Mouse (Mus musculus) kidney, embryonic 14.5 days (tissue): ENCODE results near the gene Cngb1. TPM values are rescaled to one million over a fixed set of nuclear protein-coding genes. Genes with fewer than 3 reads are reported as not detected.
"Not testable (repeated sequence)": the region's sequence is repeated elsewhere in the genome, so short reads cannot be mapped to it uniquely, and the experiment has no call there.

Experiments used
- ATAC-seq: fragments of 200-750 bp; cut with Nextera tagmentation; 2 replicates; pipeline ENCODE4 v1.8.0; 2017; ENCODE audit warnings: moderate number of reproducible peaks, mild to moderate bottlenecking, moderate TSS enrichment, moderate library complexity; ENCODE audit not compliant: low FRiP score, low TSS enrichment
- H3K27ac ChIP-seq: fragments of 300-500 bp; sonication (generic); 2 replicates; pipeline ENCODE4 v1.5.1; 2014; ENCODE audit warnings: low read depth, mild to moderate bottlenecking, low read length, moderate library complexity, mixed read lengths
- H3K27me3 ChIP-seq: fragments of 300-500 bp; sonication (generic); 2 replicates; pipeline ENCODE4 v1.6.1; 2014; ENCODE audit warnings: mild to moderate bottlenecking, low read length; ENCODE audit not compliant: control insufficient read depth, insufficient read depth
- H3K36me3 ChIP-seq: fragments of 300-500 bp; sonication (generic); 2 replicates; pipeline ENCODE4 v1.6.1; 2014; ENCODE audit warnings: low read length, mixed read lengths; ENCODE audit not compliant: control insufficient read depth, insufficient read depth
- H3K4me1 ChIP-seq: fragments of 300-500 bp; sonication (generic); 2 replicates; pipeline ENCODE4 v1.6.1; 2014; ENCODE audit warnings: low read length, mixed read lengths; ENCODE audit not compliant: control insufficient read depth, insufficient read depth
- H3K4me2 ChIP-seq: fragments of 300-500 bp; sonication (generic); replicated peaks from 2 replicates; pipeline ENCODE4 v1.6.1; 2014; ENCODE audit warnings: low read depth, mild to moderate bottlenecking, low read length
- H3K4me3 ChIP-seq: fragments of 300-500 bp; sonication (generic); 2 replicates; pipeline ENCODE4 v1.5.1; 2014; ENCODE audit warnings: mild to moderate bottlenecking, low read length
- H3K9ac ChIP-seq: fragments of 300-500 bp; sonication (generic); 2 replicates; pipeline ENCODE4 v1.6.1; 2014; ENCODE audit warnings: low read depth, mild to moderate bottlenecking, low read length, moderate library complexity
- H3K9me3 ChIP-seq: fragments of 300-500 bp; sonication (generic); 2 replicates; pipeline ENCODE4 v1.6.1; 2016; ENCODE audit warnings: low read length; ENCODE audit not compliant: control insufficient read depth
- WGBS: fragments of 180-500 bp; shearing (Covaris S2); extraction: QIAGEN DNeasy Blood & Tissue Kit; methylation state at CpG from one replicate; pipeline ENCODE4 v1.1.7; 2014; 5-methylcytosine and 5-hydroxymethylcytosine counted together
- polyA plus RNA-seq: library from polyadenylated mRNA; unstranded; fragments of >200 nt; fragmentation: Nextera tagmentation; extraction: Ambion mirVana; gene quantifications from 2 replicates; pipeline ENCODE4 v1.2.1, GENCODE M21; 2014

Gene Cngb1
- polyA plus RNA-seq, 1 experiment from 2014 or later: 0.60 TPM

GRCm38 (mm10) chr8:95243853-95244252 is 62.5 kb downstream of the Cngb1 start:
- no peak for ATAC-seq
- Histone ChIP-seq H3K27ac (no peak overlapping the region), H3K4me2 (no peak overlapping the region), H3K27me3 (no peaks in the 10 kb centered on the region), H3K9ac (no peak overlapping the region), H3K4me3 (no peak overlapping the region), H3K9me3 (no peaks in the 10 kb centered on the region), H3K36me3 (no peaks in the 10 kb centered on the region), H3K4me1 (no peaks in the 10 kb centered on the region; the same call in 1 of the 2 replicates)
- WGBS: 67% methylated on average over 4 of the region's 4 CpGs

GRCm38 (mm10) chr8:95242826-95243571 is 63.4 kb downstream of the Cngb1 start:
- Histone ChIP-seq H3K4me3 (no peak overlapping the region), H3K9me3 (no peaks in the 10 kb centered on the region), H3K4me1 (no peaks in the 10 kb centered on the region; the same call in 1 of the 2 replicates), H3K4me2 (no peak overlapping the region), H3K27ac (no peak overlapping the region), H3K27me3 (no peaks in the 10 kb centered on the region), H3K9ac (no peak overlapping the region), H3K36me3 (no peaks in the 10 kb centered on the region)
- ATAC-seq: no peak
- WGBS: 32% methylated on average over 12 of the region's 12 CpGs

- H3K27ac ChIP-seq: no peak overlapping the region
- H3K27me3 ChIP-seq: no peaks in the 10 kb centered on the region
- 91% methylated on average over 26 of the region's 26 CpGs for WGBS
- H3K9me3 ChIP-seq: no peaks in the 10 kb centered on the region
- H3K4me2 ChIP-seq: no peak overlapping the region
- H3K4me1 ChIP-seq: no peaks in the 10 kb centered on the region; the same call in 1 of the 2 replicates
- no peak for ATAC-seq
- H3K4me3 ChIP-seq: no peak overlapping the region
- no peak overlapping the region for H3K9ac ChIP-seq
- H3K36me3 ChIP-seq: no peaks in the 10 kb centered on the region
These were observed 64.1 kb downstream of the Cngb1 start for GRCm38 (mm10) chr8:95242099-95242825.

- Histone ChIP-seq H3K4me1 (no peaks in the 10 kb centered on the region), H3K9me3 (no peaks in the 10 kb centered on the region), H3K27ac (no peak overlapping the region), H3K9ac (no peak overlapping the region), H3K4me3 (no peak overlapping the region), H3K27me3 (no peaks in the 10 kb centered on the region), H3K36me3 (no peaks in the 10 kb centered on the region), H3K4me2 (no peak overlapping the region)
- WGBS: 2% methylated on average over 3 of the region's 3 CpGs
- 0 out of 2 replicates have a peak, but pooled peaks have one; percentile 53 for ATAC-seq
These were observed 70.7 kb downstream of the Cngb1 start for GRCm38 (mm10) chr8:95235683-95236082.

GRCm38 (mm10) chr8:95230086-95230485 is 76.3 kb downstream of the Cngb1 start:
- not testable (repeated sequence) for H3K4me1 ChIP-seq, H3K27ac ChIP-seq, H3K4me3 ChIP-seq, ATAC-seq, H3K36me3 ChIP-seq, H3K9ac ChIP-seq, H3K4me2 ChIP-seq, H3K9me3 ChIP-seq, H3K27me3 ChIP-seq
- WGBS: 93% methylated on average over 9 of the region's 9 CpGs

GRCm38 (mm10) chr8:95227151-95227468 is 79.3 kb downstream of the Cngb1 start:
- 24% methylated on average over 2 of the region's 2 CpGs for WGBS

GRCm38 (mm10) chr8:95226251-95227150 is 79.9 kb downstream of the Cngb1 start:
- ATAC-seq: no peak
- H3K4me3 ChIP-seq: no peak overlapping the region
- H3K36me3 ChIP-seq: no peaks in the 10 kb centered on the region
- no peaks in the 10 kb centered on the region for H3K9me3 ChIP-seq
- no peak overlapping the region for H3K4me2 ChIP-seq
- H3K27ac ChIP-seq: no peak overlapping the region
- no peak overlapping the region for H3K9ac ChIP-seq
- WGBS: 40% methylated on average over 7 of the region's 7 CpGs
- no peaks in the 10 kb centered on the region; the same call in 1 of the 2 replicates for H3K4me1 ChIP-seq
- no peaks in the 10 kb centered on the region for H3K27me3 ChIP-seq

More at GRCm38 (mm10) chr8:95227151-95227468, 79.3 kb downstream of the Cngb1 start:
- no peaks in the 10 kb centered on the region; the same call in 1 of the 2 replicates for H3K4me1 ChIP-seq
- H3K4me2 ChIP-seq: no peak overlapping the region
- no peak for ATAC-seq
- no peak overlapping the region for H3K27ac ChIP-seq
- no peaks in the 10 kb centered on the region for H3K27me3 ChIP-seq
- H3K9ac ChIP-seq: no peak overlapping the region
- no peak overlapping the region for H3K4me3 ChIP-seq
- H3K9me3 ChIP-seq: no peaks in the 10 kb centered on the region
- H3K36me3 ChIP-seq: no peaks in the 10 kb centered on the region

GRCm38 (mm10) chr8:95223969-95224368 is 82.4 kb downstream of the Cngb1 start:
- no peak for ATAC-seq
- no peaks in the 10 kb centered on the region for H3K27me3 ChIP-seq
- 98% methylated on average over 5 of the region's 5 CpGs for WGBS
- H3K9me3 ChIP-seq: no peaks in the 10 kb centered on the region
- H3K4me2 ChIP-seq: no peak overlapping the region
- H3K36me3 ChIP-seq: no peaks in the 10 kb centered on the region
- H3K9ac ChIP-seq: no peak overlapping the region
- H3K4me3 ChIP-seq: no peak overlapping the region
- peaks cover 16% of the 10 kb centered on the region for H3K4me1 ChIP-seq
- no peak overlapping the region for H3K27ac ChIP-seq
